Mouse (Mus musculus) forebrain, embryonic 10.5 days (tissue): ENCODE results near the gene Pdgfc. TPM values are rescaled to one million over a fixed set of nuclear protein-coding genes. Genes with fewer than 3 reads are reported as not detected.
A peak's percentile ranks its signal among the peaks of the same experiment; 100 is the strongest.

ENCODE experiments used
- DNase-seq: peaks from one replicate; pipeline ENCODE4 v3.0.0-alpha.2; 2017; ENCODE audit warnings: low spot score; ENCODE audit errors: extremely low spot score
- H3K27ac ChIP-seq: fragments of 300-500 bp; sonication (generic); 2 replicates; pipeline ENCODE4 v1.5.1; 2016; ENCODE audit warnings: mild to moderate bottlenecking
- H3K27me3 ChIP-seq: fragments of 300-500 bp; sonication (generic); 2 replicates; pipeline ENCODE4 v1.6.1; 2016; ENCODE audit warnings: mild to moderate bottlenecking; ENCODE audit not compliant: poor library complexity, severe bottlenecking
- H3K36me3 ChIP-seq: fragments of 300-500 bp; sonication (generic); replicated peaks from 2 replicates; pipeline ENCODE4 v1.6.1; 2016; ENCODE audit warnings: mild to moderate bottlenecking, moderate library complexity
- H3K4me1 ChIP-seq: fragments of 300-500 bp; sonication (generic); 2 replicates; pipeline ENCODE4 v1.6.1; 2016
- H3K4me3 ChIP-seq: fragments of 300-500 bp; sonication (generic); 2 replicates; pipeline ENCODE4 v1.5.1; 2016; ENCODE audit warnings: mild to moderate bottlenecking, moderate library complexity
- H3K9me3 ChIP-seq: fragments of 300-500 bp; sonication (generic); 2 replicates; pipeline ENCODE4 v1.6.1; 2016; ENCODE audit warnings: mild to moderate bottlenecking, moderate library complexity
- WGBS: fragments of 180-500 bp; shearing (Covaris S2); methylation state at CpG from one replicate; pipeline ENCODE4 v1.1.7; 2016; 5-methylcytosine and 5-hydroxymethylcytosine counted together
- polyA plus RNA-seq: library from polyadenylated mRNA; unstranded; fragments of >200 nt; fragmentation: Nextera tagmentation; extraction: Ambion mirVana; gene quantifications from 2 replicates; pipeline ENCODE4 v1.2.1, GENCODE M21; 2016

Pdgfc gene
- polyA plus RNA-seq, 1 experiment from 2014 or later = 13.4 TPM

- H3K4me3 ChIP-seq = no peak overlapping the region
- no peaks in the 10 kb centered on the region for H3K9me3 ChIP-seq
- no peak overlapping the region for H3K27ac ChIP-seq
- H3K27me3 ChIP-seq = peaks cover 4% of the 10 kb centered on the region; the same call in 1 of the 2 replicates
- DNase-seq = no peak
- WGBS = 79% methylated on average over 2 of the region's 2 CpGs
- peaks cover 11% of the 10 kb centered on the region; the same call in 1 of the 2 replicates for H3K4me1 ChIP-seq
- H3K36me3 ChIP-seq = no peaks in the 10 kb centered on the region
Observed at GRCm38 (mm10) chr3:81030311-81030710, 5.9 kb upstream of the Pdgfc start.

- peaks cover 10% of the 10 kb centered on the region for H3K27me3 ChIP-seq
- 79% methylated on average over 4 of the region's 4 CpGs for WGBS
- no peak overlapping the region for H3K27ac ChIP-seq
- H3K4me1 ChIP-seq = peaks cover 18% of the 10 kb centered on the region; the same call in 1 of the 2 replicates
- H3K9me3 ChIP-seq = no peaks in the 10 kb centered on the region
- H3K4me3 ChIP-seq = no peak overlapping the region
- H3K36me3 ChIP-seq = no peaks in the 10 kb centered on the region
- DNase-seq = no peak
Observed at GRCm38 (mm10) chr3:81032014-81032413, 4.2 kb upstream of the Pdgfc start.

GRCm38 (mm10) chr3:81034336-81035102, 1.7 kb upstream of the Pdgfc start:
- peaks cover 25% of the 10 kb centered on the region for H3K27me3 ChIP-seq
- H3K4me1 ChIP-seq = peaks cover 29% of the 10 kb centered on the region
- H3K36me3 ChIP-seq = no peaks in the 10 kb centered on the region
- H3K9me3 ChIP-seq = no peaks in the 10 kb centered on the region
- WGBS = 64% methylated on average over 6 of the region's 6 CpGs
- no peak overlapping the region for H3K27ac ChIP-seq
- no peak for DNase-seq
- no peak overlapping the region for H3K4me3 ChIP-seq

- WGBS = under 1% methylated on average over 56 of the region's 68 CpGs
Observed at GRCm38 (mm10) chr3:81036554-81037311, 517 bp downstream of the Pdgfc start.

GRCm38 (mm10) chr3:81037312-81037859, 1.2 kb downstream of the Pdgfc start:
- WGBS = under 1% methylated on average over 34 of the region's 34 CpGs
- Histone ChIP-seq H3K4me1 (peaks cover 22% of the 10 kb centered on the region), H3K36me3 (no peaks in the 10 kb centered on the region), H3K27ac (peak overlapping the region; percentile 94), H3K4me3 (peak overlapping the region; percentile 82), H3K9me3 (no peaks in the 10 kb centered on the region), H3K27me3 (peaks cover 25% of the 10 kb centered on the region)
- DNase-seq = peak; percentile 66

More at GRCm38 (mm10) chr3:81036554-81037311, 517 bp downstream of the Pdgfc start:
- peaks cover 25% of the 10 kb centered on the region for H3K27me3 ChIP-seq
- no peaks in the 10 kb centered on the region for H3K36me3 ChIP-seq
- peak overlapping the region; percentile 82 for H3K4me3 ChIP-seq
- peaks cover 22% of the 10 kb centered on the region for H3K4me1 ChIP-seq
- peak overlapping the region; percentile 94 for H3K27ac ChIP-seq
- H3K9me3 ChIP-seq = no peaks in the 10 kb centered on the region
- peak; percentile 75 for DNase-seq

- WGBS = 66% methylated on average over 2 of the region's 2 CpGs
- H3K4me1 ChIP-seq = peaks cover 23% of the 10 kb centered on the region
- no peak overlapping the region for H3K27ac ChIP-seq
- H3K36me3 ChIP-seq = no peaks in the 10 kb centered on the region
- peak overlapping the region; percentile 10; the same call in 1 of the 2 replicates for H3K4me3 ChIP-seq
- peaks cover 25% of the 10 kb centered on the region for H3K27me3 ChIP-seq
- H3K9me3 ChIP-seq = no peaks in the 10 kb centered on the region
- DNase-seq = no peak
Observed at GRCm38 (mm10) chr3:81039131-81039653, 3.0 kb downstream of the Pdgfc start.

- H3K27me3 ChIP-seq = no peaks in the 10 kb centered on the region
Observed at GRCm38 (mm10) chr3:81044653-81045343, 8.6 kb downstream of the Pdgfc start.

GRCm38 (mm10) chr3:81045344-81046050, 9.3 kb downstream of the Pdgfc start:
- no peaks in the 10 kb centered on the region for H3K36me3 ChIP-seq
- H3K27me3 ChIP-seq = no peaks in the 10 kb centered on the region
- H3K4me1 ChIP-seq = peaks cover 13% of the 10 kb centered on the region
- H3K9me3 ChIP-seq = no peaks in the 10 kb centered on the region
- DNase-seq = no peak
- H3K4me3 ChIP-seq = no peak overlapping the region
- 87% methylated on average over 5 of the region's 5 CpGs for WGBS
- H3K27ac ChIP-seq = no peak overlapping the region

More at GRCm38 (mm10) chr3:81044653-81045343, 8.6 kb downstream of the Pdgfc start:
- H3K27ac ChIP-seq = no peak overlapping the region
- H3K4me3 ChIP-seq = no peak overlapping the region
- H3K4me1 ChIP-seq = peaks cover 13% of the 10 kb centered on the region
- H3K36me3 ChIP-seq = no peaks in the 10 kb centered on the region
- 86% methylated on average over 2 of the region's 2 CpGs for WGBS
- H3K9me3 ChIP-seq = no peaks in the 10 kb centered on the region
- no peak for DNase-seq

GRCm38 (mm10) chr3:81046652-81047607, 10.7 kb downstream of the Pdgfc start:
- WGBS = 91% methylated on average over 10 of the region's 10 CpGs
- H3K27ac ChIP-seq = no peak overlapping the region

GRCm38 (mm10) chr3:81051522-81051921, 15.3 kb downstream of the Pdgfc start:
- no peaks in the 10 kb centered on the region for H3K9me3 ChIP-seq

More at GRCm38 (mm10) chr3:81046652-81047607, 10.7 kb downstream of the Pdgfc start:
- Histone ChIP-seq H3K4me3 (no peak overlapping the region), H3K4me1 (peaks cover 13% of the 10 kb centered on the region), H3K36me3 (no peaks in the 10 kb centered on the region), H3K9me3 (no peaks in the 10 kb centered on the region), H3K27me3 (no peaks in the 10 kb centered on the region)
- DNase-seq = no peak

GRCm38 (mm10) chr3:81052422-81052821, 16.2 kb downstream of the Pdgfc start:
- DNase-seq = no peak
- H3K36me3 ChIP-seq = no peaks in the 10 kb centered on the region
- H3K27me3 ChIP-seq = no peaks in the 10 kb centered on the region
- 93% methylated on average over 6 of the region's 6 CpGs for WGBS
- H3K4me3 ChIP-seq = no peak overlapping the region
- no peaks in the 10 kb centered on the region for H3K9me3 ChIP-seq
- no peak overlapping the region for H3K27ac ChIP-seq
- H3K4me1 ChIP-seq = no peaks in the 10 kb centered on the region

More at GRCm38 (mm10) chr3:81051522-81051921, 15.3 kb downstream of the Pdgfc start:
- no peak for DNase-seq
- Histone ChIP-seq H3K27ac (no peak overlapping the region), H3K4me3 (no peak overlapping the region), H3K27me3 (no peaks in the 10 kb centered on the region), H3K36me3 (no peaks in the 10 kb centered on the region), H3K4me1 (no peaks in the 10 kb centered on the region)
